Mouse (Mus musculus) neural tube, postnatal 0 days (tissue): ENCODE data around the gene Tead1. TPM values are rescaled to one million over a fixed set of nuclear protein-coding genes. Genes with fewer than 3 reads are reported as not detected.

ENCODE experiments used
- microRNA-seq: library from miRNA; unstranded; fragments of <30 nt; microRNA quantifications from one replicate; pipeline ENCODE4, GENCODE M21; 2016
- polyA plus RNA-seq: library from polyadenylated mRNA; unstranded; fragments of >200 nt; fragmentation: Nextera tagmentation; extraction: Ambion mirVana; gene quantifications from 2 replicates; pipeline ENCODE4 v1.2.1, GENCODE M21; 2015

The Tead1 gene
- 11.8 and 12.0 TPM in 2 replicates for polyA plus RNA-seq

GRCm38 (mm10) chr7:112679171-112679512 lies at the start of gene Tead1:
Gene Tead1 (plus strand): TSS chr7:112679318.

GRCm38 (mm10) chr7:112953777-112954291 lies 274.7 kb downstream of the Tead1 start, which contains the start of gene Rassf10:
Gene Rassf10 (plus strand): TSS chr7:112953962.

Small RNAs within 50 kb of the gene (microRNA-seq; reads per million reads assigned to microRNA genes)
- gene Gm44462 = not detected
